Mouse (Mus musculus) liver, adult 2 months (tissue): ENCODE measurements around the gene Asz1.

Experiments
- CTCF ChIP-seq: fragments of 200-500 bp; IDR thresholded peaks from 2 replicates; pipeline ENCODE4 v1.5.1; 2011; ENCODE audit warnings: low read depth, low read length, control low read depth
- POLR2A ChIP-seq: fragments of 200-500 bp; IDR thresholded peaks from 2 replicates; pipeline ENCODE4 v1.6.1; 2011; ENCODE audit warnings: low read length, control low read depth; ENCODE audit not compliant: insufficient read depth; ENCODE audit errors: extremely low read depth

DNA sequence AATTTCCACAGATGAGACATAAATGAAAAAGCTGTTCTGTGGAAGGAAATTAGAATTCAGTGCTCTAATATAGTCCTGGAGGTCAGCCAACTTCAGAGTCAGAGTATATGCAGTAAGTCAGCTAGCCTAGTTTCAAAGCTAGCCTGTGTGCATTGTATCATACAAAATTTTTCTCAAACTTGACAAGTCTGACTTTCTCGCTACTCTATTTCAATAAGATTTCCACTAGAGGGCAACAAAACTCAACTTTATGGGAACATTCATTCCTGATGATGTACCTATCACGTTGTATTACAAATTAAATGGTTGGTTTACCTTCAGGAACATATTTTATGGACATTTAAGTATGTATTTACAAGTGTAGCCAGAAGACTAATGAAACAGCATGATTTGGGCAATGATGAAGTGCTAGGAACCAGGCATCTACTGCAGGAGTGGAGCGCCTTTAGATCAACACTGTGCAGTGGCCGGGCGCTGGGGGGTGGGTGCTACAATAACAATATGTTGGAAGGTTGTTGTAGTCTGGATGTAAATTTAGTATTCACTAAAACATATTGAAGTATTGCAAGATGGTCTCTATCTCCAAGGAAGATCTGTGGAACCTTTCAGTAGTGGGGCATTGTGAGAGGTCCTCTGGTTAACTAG is 21.6 kb downstream of the Asz1 start:
- TF ChIP-seq POLR2A (no peak), CTCF (no peak)
